Mouse (Mus musculus) megakaryocyte progenitor cell, adult 5-6 weeks (primary cell): ENCODE results near the gene Ddx6. TPM values are rescaled to one million over a fixed set of nuclear protein-coding genes. Genes with fewer than 3 reads are reported as not detected.
"Not testable (repeated sequence)": the region's sequence is repeated elsewhere in the genome, so short reads cannot be mapped to it uniquely, and the experiment has no call there.

Experiments
- ATAC-seq: replicated peaks from 2 replicates; pipeline ENCODE4 v1.8.0; 2016; ENCODE audit warnings: mild to moderate bottlenecking, moderate TSS enrichment, inconsistent platforms; ENCODE audit not compliant: poor library complexity
- total RNA-seq, 2 experiments: library from RNA; stranded (forward) in 1 of 2; stranded (reverse) in 1 of 2; fragments of 157-497, 149-512 nt in 1 of 2; fragments of 200-1000 nt in 1 of 2; gene quantifications; 2 replicates each; pipeline versions ENCODE4 v1.2.3 to v1.2.4; 2015 to 2017

The Ddx6 gene
- 65.0 and 65.9 TPM in 2 replicates for total RNA-seq (2015)
- 66.6 and 74.4 TPM in 2 replicates for total RNA-seq (2017)

- ATAC-seq = peak; percentile 15
These were observed at the start of gene Ddx6 for GRCm38 (mm10) chr9:44604779-44605615. Gene Ddx6 (plus strand): TSS chr9:44604892.

DNA sequence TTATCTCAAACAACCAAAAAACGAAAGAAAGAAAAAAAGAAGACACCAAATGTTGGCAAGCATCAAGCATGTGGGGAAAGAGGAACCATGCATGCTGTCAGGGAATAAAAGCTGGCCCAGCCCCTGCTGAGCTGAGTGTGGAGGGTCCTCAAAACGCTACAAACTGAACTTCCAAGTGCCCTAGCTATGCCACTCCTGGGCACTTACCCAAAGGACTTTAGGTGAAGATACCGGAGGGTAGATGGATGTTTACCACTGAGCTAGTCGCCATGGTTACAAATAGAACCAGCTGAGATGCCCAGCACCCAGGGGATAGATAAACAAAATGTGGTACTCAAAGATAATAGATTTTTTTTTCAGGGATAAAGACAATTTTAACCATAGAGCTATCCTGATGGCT, 43.1 kb upstream of the Ddx6 start, which contains the start of gene Cxcr5:
TSS of gene Cxcr5 (minus strand) at position 281 of the 400 bp plus-strand sequence.
- ATAC-seq = peak; percentile 70

DNA sequence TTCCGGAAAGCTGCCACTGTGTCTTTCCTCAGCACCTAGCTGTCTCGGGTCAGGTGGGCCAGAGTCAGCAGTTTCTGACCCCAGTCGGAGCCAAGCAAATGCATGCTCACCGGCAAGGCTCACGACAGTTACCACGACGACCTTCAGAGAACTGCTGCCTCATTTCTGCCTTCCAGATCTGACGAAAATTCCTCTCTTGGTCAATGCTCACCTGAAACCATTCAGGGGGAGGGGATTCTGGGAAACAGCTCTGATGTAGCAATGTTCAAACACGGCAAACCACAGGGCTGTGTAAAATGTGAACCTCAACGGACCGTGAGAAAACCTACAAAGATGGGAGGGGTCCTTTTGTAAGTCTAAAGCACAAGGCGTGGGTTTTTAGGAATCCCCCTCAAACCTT, 41.8 kb upstream of the Ddx6 start:
- ATAC-seq = no peak

GRCm38 (mm10) chr9:44565367-44565766, 39.3 kb upstream of the Ddx6 start:
- ATAC-seq = peak; percentile 84

DNA sequence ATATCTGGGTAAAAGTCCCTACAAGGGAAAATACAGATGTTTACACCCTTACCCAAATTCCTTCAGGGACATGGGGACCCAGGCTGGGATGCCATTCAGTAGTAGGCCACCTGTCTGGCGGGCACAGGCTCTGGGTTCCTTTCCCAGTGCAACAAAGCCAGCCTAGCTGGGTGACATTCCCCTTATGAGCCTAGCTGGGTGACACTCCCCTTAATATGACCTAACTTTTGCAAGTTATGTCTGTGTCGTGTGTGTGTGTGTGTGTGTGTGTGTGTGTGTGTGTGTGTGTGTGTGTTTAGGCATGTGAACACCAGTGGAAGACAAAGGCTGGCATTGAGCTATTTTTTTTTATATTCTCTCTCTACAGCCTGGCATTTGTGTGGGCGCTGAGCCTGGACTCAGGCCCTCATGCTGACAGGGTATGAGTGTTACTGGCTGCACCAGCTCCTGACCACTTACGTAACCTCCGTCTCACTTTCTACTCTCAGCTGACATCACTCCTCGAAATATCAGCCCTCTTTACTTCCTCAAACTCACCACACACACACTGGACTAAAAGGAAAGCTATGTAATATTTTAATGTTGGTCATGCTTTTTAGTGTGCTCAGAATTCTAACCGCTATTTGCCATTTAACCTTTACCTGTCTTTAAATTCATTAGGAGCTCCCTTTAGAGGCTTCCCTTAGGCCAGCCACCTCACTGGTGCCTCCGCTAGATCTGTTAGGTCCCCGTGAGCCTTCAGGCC, 37.2 kb upstream of the Ddx6 start:
- ATAC-seq = peak; percentile 75

DNA sequence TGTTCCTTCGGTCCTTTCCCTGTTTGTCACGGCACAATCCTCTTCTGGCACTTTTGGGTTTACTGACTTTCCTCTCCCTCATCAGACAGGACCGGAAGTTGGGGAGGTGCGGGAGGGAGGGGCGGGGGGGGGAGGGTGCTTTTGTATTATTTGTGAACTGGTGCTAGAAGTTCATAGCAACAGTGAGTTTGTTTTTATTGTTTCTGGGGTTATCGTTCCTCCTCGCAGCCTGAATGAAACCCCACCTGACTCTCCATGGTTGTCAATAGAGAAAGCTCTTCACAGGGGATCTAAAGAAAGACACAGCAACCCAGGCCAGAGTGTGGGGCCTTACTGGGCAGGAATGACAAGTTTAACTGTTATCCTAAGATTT, 36.6 kb upstream of the Ddx6 start:
- peak; percentile 15; the same call in 1 of the 2 replicates for ATAC-seq

DNA sequence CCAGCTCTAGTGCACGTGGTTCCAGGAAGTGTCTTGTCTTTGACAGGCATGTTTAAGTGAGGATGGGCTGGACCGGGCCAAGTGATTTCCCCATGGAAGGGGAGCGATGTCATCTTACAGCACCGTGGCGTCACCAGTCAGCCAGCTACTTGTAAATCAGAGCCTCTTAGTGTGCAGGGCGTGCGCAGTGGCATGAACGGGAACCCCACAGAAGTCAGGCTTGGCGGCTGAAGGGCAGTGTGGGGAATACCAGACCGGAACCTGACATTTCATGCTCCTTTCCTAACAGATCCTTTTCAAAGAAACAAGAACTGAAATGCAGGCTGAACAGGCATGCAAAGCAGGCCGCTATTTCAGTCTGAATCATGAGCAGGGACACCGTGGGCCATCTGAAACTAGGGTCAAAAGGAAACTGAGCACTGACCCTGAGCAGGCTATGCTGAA, 33.7 kb upstream of the Ddx6 start:
- no peak for ATAC-seq

- no peak for ATAC-seq
These were observed 31.4 kb upstream of the Ddx6 start for GRCm38 (mm10) chr9:44573306-44573705.

DNA sequence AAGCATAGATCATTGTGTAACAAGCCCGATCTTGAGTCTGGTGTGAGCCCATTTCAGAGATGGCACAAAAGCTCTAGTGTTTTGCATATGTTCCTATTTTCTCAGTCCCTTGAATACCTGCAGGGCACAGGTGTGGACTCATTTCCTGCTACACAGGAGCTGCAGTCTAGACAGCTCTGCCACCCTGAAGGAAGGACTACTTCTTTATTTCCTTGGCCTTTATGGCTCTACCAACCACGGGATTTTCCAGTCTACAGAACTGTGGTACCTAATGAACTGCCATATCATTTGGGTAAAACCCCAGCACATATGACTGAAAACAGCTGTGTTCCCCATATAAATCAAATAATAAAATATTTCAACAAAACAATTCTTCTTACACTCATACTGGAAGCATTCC, 29.6 kb upstream of the Ddx6 start:
- no peak for ATAC-seq

GRCm38 (mm10) chr9:44576046-44576445, 28.6 kb upstream of the Ddx6 start:
- not testable (repeated sequence) for ATAC-seq

GRCm38 (mm10) chr9:44579392-44579791, 25.3 kb upstream of the Ddx6 start:
- peak; percentile 79 for ATAC-seq

- ATAC-seq = peak; percentile 82
These were observed 24.6 kb upstream of the Ddx6 start for GRCm38 (mm10) chr9:44580085-44580484.

DNA sequence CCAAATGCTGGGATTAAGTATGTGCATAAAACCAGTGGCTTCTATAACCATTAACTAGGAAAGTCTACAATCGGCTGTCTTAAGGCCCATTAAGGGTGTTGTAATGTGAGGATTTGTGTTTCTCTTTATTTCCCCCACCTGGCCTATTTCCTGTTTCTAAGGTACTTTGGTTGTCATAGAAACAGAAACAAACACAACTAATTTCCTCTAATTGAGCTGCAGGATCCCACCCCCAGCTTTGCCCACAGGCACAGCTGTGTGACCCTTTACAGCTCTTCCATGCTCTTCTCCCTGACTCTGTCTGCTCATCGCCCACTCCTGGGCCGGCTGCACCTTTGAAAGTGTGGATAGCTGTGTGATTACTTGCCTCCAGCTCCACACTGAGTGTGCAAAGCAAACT, 23.3 kb upstream of the Ddx6 start:
- ATAC-seq = no peak

- peak; percentile 59 for ATAC-seq
These were observed 22.3 kb upstream of the Ddx6 start for GRCm38 (mm10) chr9:44582390-44582789.

DNA sequence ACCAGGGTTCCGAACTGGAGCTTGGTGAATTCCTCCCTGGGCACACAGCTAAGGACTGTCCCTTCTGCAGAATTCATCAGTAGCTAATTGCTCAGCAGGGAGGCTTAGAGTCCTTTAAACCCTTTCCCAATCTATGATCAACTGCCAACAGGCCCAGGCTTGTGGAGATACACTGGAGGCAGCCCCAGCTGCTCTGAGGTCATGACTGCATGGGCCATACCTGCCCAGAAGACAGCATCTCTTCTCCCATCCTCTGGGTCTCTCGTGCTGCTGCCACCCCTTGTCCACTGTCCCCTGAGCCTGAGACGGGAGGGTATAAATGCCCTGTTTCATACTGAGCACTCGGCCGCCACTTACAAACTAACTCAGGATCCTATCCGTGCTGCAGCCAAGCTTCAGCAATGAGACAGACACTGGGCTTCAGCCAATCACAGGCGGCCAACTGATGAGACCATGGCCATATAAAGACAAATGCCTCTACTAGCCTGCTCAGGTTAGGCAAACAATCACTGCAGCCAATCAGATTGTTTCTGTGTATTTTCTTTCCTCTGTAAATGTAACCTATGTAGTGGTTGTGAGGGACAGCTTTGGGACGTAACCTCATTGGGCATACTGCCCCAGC, 17.9 kb upstream of the Ddx6 start:
- no peak for ATAC-seq

GRCm38 (mm10) chr9:44587262-44588160, 17.2 kb upstream of the Ddx6 start:
- ATAC-seq = peak; percentile 74

- ATAC-seq = no peak
These were observed 16.1 kb upstream of the Ddx6 start for GRCm38 (mm10) chr9:44588605-44589004.

GRCm38 (mm10) chr9:44589095-44589494, 15.6 kb upstream of the Ddx6 start:
- ATAC-seq = no peak

DNA sequence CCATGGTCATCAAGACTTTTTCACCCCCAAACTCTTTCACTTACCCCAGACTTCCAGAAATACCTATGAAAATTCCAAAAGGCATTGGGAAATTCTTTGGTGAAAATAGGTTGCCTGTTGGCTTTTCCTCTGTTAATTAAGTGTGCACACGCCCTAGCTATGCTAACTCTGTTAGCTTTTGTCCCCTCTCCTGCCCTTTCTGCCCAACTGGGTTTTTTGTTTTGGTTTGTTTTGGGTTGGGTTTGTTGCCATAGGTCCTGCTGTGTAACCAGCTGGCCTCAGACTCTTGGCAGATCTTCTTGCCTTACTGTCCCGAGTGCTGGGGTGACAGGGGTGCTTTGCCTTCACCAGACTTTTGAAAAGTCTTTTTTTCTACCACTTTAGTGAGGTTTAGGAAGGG, 13.7 kb upstream of the Ddx6 start:
- ATAC-seq = no peak

- ATAC-seq = no peak
These were observed 13.0 kb upstream of the Ddx6 start for GRCm38 (mm10) chr9:44591595-44592188.
